Mouse (Mus musculus): ENCODE measurements around the gene Mettl9. TPM values are rescaled to one million over a fixed set of nuclear protein-coding genes. Genes with fewer than 3 reads are reported as not detected.

The Mettl9 gene
- total RNA-seq, 1 experiment: 26.7 TPM

DNA sequence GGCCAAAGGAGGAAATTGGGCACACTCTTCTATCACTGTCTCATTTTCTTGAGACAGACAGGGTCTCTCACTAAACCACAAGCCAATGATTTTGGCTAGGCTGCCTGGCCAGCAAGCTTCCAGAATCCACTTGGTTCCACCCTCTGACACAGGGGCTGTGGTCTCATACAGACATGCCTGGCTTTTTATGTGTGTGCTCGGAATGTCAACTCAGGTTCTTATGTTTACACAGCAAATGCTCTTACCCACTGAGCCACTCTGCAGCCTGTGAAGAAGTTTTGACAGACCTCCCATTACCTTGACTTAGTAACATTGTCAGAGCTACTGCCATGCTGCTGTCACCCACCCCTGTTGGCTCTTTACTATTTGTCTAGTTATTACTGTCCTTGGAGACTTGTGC is 7.7 kb downstream of the Mettl9 start:
- H3K4me1 ChIP-seq (ENCODE audit: control insufficient read depth in 2 of 2, insufficient read depth in 2 of 2, low read length in 2 of 2, poor library complexity in 1 of 2): no peaks in the 10 kb centered on the region
- H3K4me3 ChIP-seq (ENCODE audit: insufficient read depth in 1 of 2, low read depth in 1 of 2, low read length in 2 of 2, poor library complexity in 1 of 2, severe bottlenecking in 1 of 2): no peak overlapping the region
- in situ Hi-C loops (cut with MboI; ENCODE audit: low sequenced_read_pairs in 2 of 2, unreplicated experiment in 2 of 2): no loop called here
- no peaks in the 10 kb centered on the region for H3K9me3 ChIP-seq (ENCODE audit: control insufficient read depth, insufficient read depth, low read depth, low read length)
- no peak overlapping the region for H3K27ac ChIP-seq (ENCODE audit: insufficient read depth, low read depth, low read length, poor library complexity, severe bottlenecking)
- no peak overlapping the region for H3K9ac ChIP-seq (ENCODE audit: insufficient read depth, low read depth, low read length, poor library complexity, severe bottlenecking)
- DNase-seq (ENCODE audit: low read depth, low spot score): no peak
- no peaks in the 10 kb centered on the region for H3K36me3 ChIP-seq (ENCODE audit: control insufficient read depth, insufficient read depth, low read length, poor library complexity, severe bottlenecking)
- TF ChIP-seq HCFC1 (IDR thresholded peaks at IDR 0.05; ENCODE audit: borderline replicate concordance, insufficient read depth, low read length) (no peak), ZNF384 (IDR thresholded peaks at IDR 0.05; ENCODE audit: low read depth, low read length) (no peak), CHD2 (IDR thresholded peaks at IDR 0.05; ENCODE audit: low read depth, low read length) (no peak), ZC3H11A (IDR thresholded peaks at IDR 0.05; ENCODE audit: borderline replicate concordance, low read depth, low read length) (no peak), MAFK (IDR thresholded peaks at IDR 0.05; ENCODE audit: insufficient read depth, low read depth, low read length) (no peak)

DNA sequence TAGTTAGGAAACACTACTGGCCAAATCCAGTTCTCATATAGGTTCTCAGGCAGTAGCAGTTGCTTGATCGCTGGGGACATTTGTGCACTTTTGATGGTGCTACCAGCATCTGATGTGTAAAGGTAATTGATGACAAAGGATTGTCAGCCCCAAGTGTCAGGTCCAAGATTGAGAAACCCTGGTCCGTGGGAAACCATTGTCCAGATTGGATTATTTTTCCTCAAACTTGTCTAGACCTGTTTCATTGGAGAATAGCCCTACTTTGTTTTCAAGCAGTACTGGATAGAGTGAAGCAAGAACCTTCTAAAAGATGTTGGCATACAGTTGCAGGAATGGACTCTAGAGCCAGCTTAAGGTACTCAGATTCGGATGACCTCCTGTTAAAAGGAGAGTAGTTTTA is 8.8 kb downstream of the Mettl9 start:
- no peaks in the 10 kb centered on the region for H3K9me3 ChIP-seq (ENCODE audit: control insufficient read depth, insufficient read depth, low read depth, low read length)
- H3K9ac ChIP-seq (ENCODE audit: insufficient read depth, low read depth, low read length, poor library complexity, severe bottlenecking): no peak overlapping the region
- no peaks in the 10 kb centered on the region for H3K36me3 ChIP-seq (ENCODE audit: control insufficient read depth, insufficient read depth, low read length, poor library complexity, severe bottlenecking)
- H3K4me1 ChIP-seq (ENCODE audit: control insufficient read depth in 2 of 2, insufficient read depth in 2 of 2, low read length in 2 of 2, poor library complexity in 1 of 2): no peaks in the 10 kb centered on the region
- H3K27ac ChIP-seq (ENCODE audit: insufficient read depth, low read depth, low read length, poor library complexity, severe bottlenecking): no peak overlapping the region
- no peak for DNase-seq (ENCODE audit: low read depth, low spot score)
- TF ChIP-seq CHD2 (IDR thresholded peaks at IDR 0.05; ENCODE audit: low read depth, low read length): no peak
- TF ChIP-seq ZC3H11A (IDR thresholded peaks at IDR 0.05; ENCODE audit: borderline replicate concordance, low read depth, low read length): no peak
- TF ChIP-seq MAFK (IDR thresholded peaks at IDR 0.05; ENCODE audit: insufficient read depth, low read depth, low read length): no peak
- TF ChIP-seq ZNF384 (IDR thresholded peaks at IDR 0.05; ENCODE audit: low read depth, low read length): no peak
- no peak for TF ChIP-seq HCFC1 (IDR thresholded peaks at IDR 0.05; ENCODE audit: borderline replicate concordance, insufficient read depth, low read length)
- in situ Hi-C loops (cut with MboI; ENCODE audit: low sequenced_read_pairs in 2 of 2, unreplicated experiment in 2 of 2): no loop called here
- no peak overlapping the region for H3K4me3 ChIP-seq (ENCODE audit: insufficient read depth in 1 of 2, low read depth in 1 of 2, low read length in 2 of 2, poor library complexity in 1 of 2, severe bottlenecking in 1 of 2)

DNA sequence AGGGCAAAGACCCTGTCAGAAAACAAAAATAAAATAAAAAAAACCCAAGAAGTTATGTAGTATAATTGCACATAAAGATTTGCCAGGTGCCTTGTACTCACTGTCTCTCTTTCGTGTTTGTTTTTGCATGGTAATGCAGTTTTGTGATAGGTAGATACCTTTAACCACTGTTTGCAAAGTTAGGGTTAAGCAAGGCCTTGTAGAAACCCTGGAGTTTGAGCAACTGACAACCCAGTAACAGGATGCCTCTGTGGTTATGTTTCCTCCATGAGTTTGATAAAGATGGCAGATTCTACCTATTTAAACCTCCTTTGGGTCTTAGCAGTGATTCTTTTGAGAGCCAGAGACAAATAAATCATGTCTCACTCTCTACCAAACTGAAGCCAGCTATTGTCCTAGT is 9.3 kb downstream of the Mettl9 start:
- Histone ChIP-seq H3K27ac (ENCODE audit: insufficient read depth, low read depth, low read length, poor library complexity, severe bottlenecking) (no peak overlapping the region), H3K4me3 (ENCODE audit: insufficient read depth in 1 of 2, low read depth in 1 of 2, low read length in 2 of 2, poor library complexity in 1 of 2, severe bottlenecking in 1 of 2) (no peak overlapping the region), H3K9ac (ENCODE audit: insufficient read depth, low read depth, low read length, poor library complexity, severe bottlenecking) (no peak overlapping the region), H3K9me3 (ENCODE audit: control insufficient read depth, insufficient read depth, low read depth, low read length) (no peaks in the 10 kb centered on the region), H3K36me3 (ENCODE audit: control insufficient read depth, insufficient read depth, low read length, poor library complexity, severe bottlenecking) (no peaks in the 10 kb centered on the region), H3K4me1 (ENCODE audit: control insufficient read depth in 2 of 2, insufficient read depth in 2 of 2, low read length in 2 of 2, poor library complexity in 1 of 2) (no peaks in the 10 kb centered on the region)
- in situ Hi-C loops (cut with MboI; ENCODE audit: low sequenced_read_pairs in 2 of 2, unreplicated experiment in 2 of 2): no loop called here
- no peak for DNase-seq (ENCODE audit: low read depth, low spot score)
- no peak for TF ChIP-seq ZNF384 (IDR thresholded peaks at IDR 0.05; ENCODE audit: low read depth, low read length)
- TF ChIP-seq HCFC1 (IDR thresholded peaks at IDR 0.05; ENCODE audit: borderline replicate concordance, insufficient read depth, low read length): no peak
- TF ChIP-seq ZC3H11A (IDR thresholded peaks at IDR 0.05; ENCODE audit: borderline replicate concordance, low read depth, low read length): no peak
- no peak for TF ChIP-seq CHD2 (IDR thresholded peaks at IDR 0.05; ENCODE audit: low read depth, low read length)
- no peak for TF ChIP-seq MAFK (IDR thresholded peaks at IDR 0.05; ENCODE audit: insufficient read depth, low read depth, low read length)

DNA sequence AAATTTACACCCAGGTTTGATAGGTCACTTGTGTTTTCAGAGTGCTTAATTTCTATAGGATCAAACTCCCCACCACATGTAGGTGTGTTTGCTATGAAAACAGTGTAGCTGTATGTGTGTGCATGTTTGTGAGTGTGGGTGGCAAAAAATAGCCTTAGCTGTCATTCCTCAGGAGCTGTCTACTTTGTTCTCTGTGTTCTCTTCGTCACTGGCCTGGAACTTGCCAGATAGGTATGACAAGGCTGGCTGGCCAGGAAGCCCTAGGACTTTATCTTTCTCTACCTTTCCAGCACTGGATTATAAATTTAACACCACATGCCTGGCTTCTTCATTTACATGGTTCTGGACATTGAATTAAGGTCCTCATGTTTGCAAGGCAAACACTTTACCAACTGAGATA is 10.0 kb downstream of the Mettl9 start:
- in situ Hi-C loops (cut with MboI; ENCODE audit: low sequenced_read_pairs in 2 of 2, unreplicated experiment in 2 of 2): no loop called here
- DNase-seq (ENCODE audit: low read depth, low spot score): no peak

More for the DNA sequence above, 10.0 kb downstream of the Mettl9 start:
- Histone ChIP-seq H3K4me1 (ENCODE audit: control insufficient read depth in 2 of 2, insufficient read depth in 2 of 2, low read length in 2 of 2, poor library complexity in 1 of 2) (no peaks in the 10 kb centered on the region), H3K9me3 (ENCODE audit: control insufficient read depth, insufficient read depth, low read depth, low read length) (no peaks in the 10 kb centered on the region), H3K36me3 (ENCODE audit: control insufficient read depth, insufficient read depth, low read length, poor library complexity, severe bottlenecking) (no peaks in the 10 kb centered on the region), H3K9ac (ENCODE audit: insufficient read depth, low read depth, low read length, poor library complexity, severe bottlenecking) (no peak overlapping the region), H3K27ac (ENCODE audit: insufficient read depth, low read depth, low read length, poor library complexity, severe bottlenecking) (no peak overlapping the region), H3K4me3 (ENCODE audit: insufficient read depth in 1 of 2, low read depth in 1 of 2, low read length in 2 of 2, poor library complexity in 1 of 2, severe bottlenecking in 1 of 2) (no peak overlapping the region)
- TF ChIP-seq ZNF384 (IDR thresholded peaks at IDR 0.05; ENCODE audit: low read depth, low read length) (no peak), HCFC1 (IDR thresholded peaks at IDR 0.05; ENCODE audit: borderline replicate concordance, insufficient read depth, low read length) (no peak), MAFK (IDR thresholded peaks at IDR 0.05; ENCODE audit: insufficient read depth, low read depth, low read length) (no peak), ZC3H11A (IDR thresholded peaks at IDR 0.05; ENCODE audit: borderline replicate concordance, low read depth, low read length) (no peak), CHD2 (IDR thresholded peaks at IDR 0.05; ENCODE audit: low read depth, low read length) (no peak)

Measured in ES-E14 (cell line).